ENCODE assay signal across 23 mouse cellular contexts in the genomic region with DNA sequence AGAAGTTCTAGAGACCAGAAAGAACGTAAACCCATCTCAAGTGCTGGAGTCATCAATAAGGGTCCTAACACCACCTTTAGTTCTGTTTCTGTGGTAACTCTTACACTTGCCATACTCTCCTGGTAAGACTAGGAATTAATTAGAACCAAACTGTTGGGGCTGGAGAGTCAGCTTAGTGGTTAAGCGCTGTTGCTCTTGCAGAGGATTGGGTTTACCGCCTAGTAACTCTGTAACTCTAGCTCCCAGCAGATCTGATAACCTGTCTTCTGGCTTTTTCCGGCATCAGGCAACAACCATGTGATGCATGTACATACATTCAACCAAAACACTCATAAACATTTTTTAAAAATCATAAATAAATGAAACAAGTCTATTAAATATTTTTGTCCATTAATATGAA.
DNase-seq lines count a peak whose midpoint lies in the region; ATAC-seq lines count a peak whose summit lies in the region.
"Had no signal": no experiment of that assay in that cellular context is flagged by ENCODE, and none has a peak within 500 bp of the region (broad histone marks: within the 10 kb centered on the region; RNA-seq: fewer than 3 reads in every experiment).

No protein-coding gene starts in this region.

- 80% methylated on average over 4 of the region's 4 CpGs for WGBS in heart, embryonic 15.5 days
- WGBS in kidney, embryonic 16.5 days, result 79% methylated on average over 4 of the region's 4 CpGs
- WGBS in embryonic facial prominence, embryonic 12.5 days, result 81% methylated on average over 4 of the region's 4 CpGs
- 55% methylated on average over 4 of the region's 4 CpGs for WGBS in embryonic facial prominence, embryonic 13.5 days

- ATAC-seq in heart, embryonic 15.5 days (replicated peaks; ENCODE audit: insufficient number of reproducible peaks, insufficient read depth, low FRiP score, low read depth), result no peak
- ATAC-seq in kidney, embryonic 16.5 days (ENCODE audit: low FRiP score, low TSS enrichment), result peak; percentile 25; the same call in 1 of the 2 replicates
- 0 out of 2 replicates have a peak, but pooled peaks have one; percentile 58 for ATAC-seq in embryonic facial prominence, embryonic 12.5 days (ENCODE audit: insufficient number of reproducible peaks, insufficient read depth, low FRiP score, low TSS enrichment)
- ATAC-seq in embryonic facial prominence, embryonic 13.5 days (ENCODE audit: insufficient number of reproducible peaks, insufficient read depth, low FRiP score, low TSS enrichment, low read depth), result no peak
- ATAC-seq: CD4-positive, CD25-positive, alpha-beta regulatory T cell, adult 4 months; inflammation-experienced regulatory T-cells, adult 6 months; intestine, embryonic 16.5 days had no signal

- no peaks in the 10 kb centered on the region for H3K9me3 ChIP-seq in heart, embryonic 15.5 days (replicated peaks)
- no peaks in the 10 kb centered on the region for H3K9me3 ChIP-seq in kidney, embryonic 16.5 days (ENCODE audit: low read length)
- H3K9me3 ChIP-seq in embryonic facial prominence, embryonic 12.5 days, result no peaks in the 10 kb centered on the region
- H3K9me3 ChIP-seq in embryonic facial prominence, embryonic 13.5 days, result no peaks in the 10 kb centered on the region
- H3K9me3 ChIP-seq: forebrain, embryonic 10.5 days; forebrain, embryonic 13.5 days; heart, embryonic 12.5 days had no signal

- H3K4me3 ChIP-seq in heart, embryonic 15.5 days, result no peak overlapping the region
- H3K4me3 ChIP-seq in kidney, embryonic 16.5 days (ENCODE audit: low read length), result no peak overlapping the region
- no peak overlapping the region for H3K4me3 ChIP-seq in embryonic facial prominence, embryonic 12.5 days
- H3K4me3 ChIP-seq in embryonic facial prominence, embryonic 13.5 days, result no peak overlapping the region
- H3K4me3 ChIP-seq: forebrain, embryonic 10.5 days; forebrain, embryonic 13.5 days; heart, embryonic 12.5 days had no signal

- H3K9ac ChIP-seq in heart, embryonic 15.5 days, result no peak overlapping the region
- no peak overlapping the region for H3K9ac ChIP-seq in kidney, embryonic 16.5 days (replicated peaks; ENCODE audit: low read length)
- no peak overlapping the region for H3K9ac ChIP-seq in embryonic facial prominence, embryonic 12.5 days
- H3K9ac ChIP-seq in embryonic facial prominence, embryonic 13.5 days, result no peak overlapping the region
- H3K9ac ChIP-seq: hindbrain, embryonic 14.5 days had no signal

- H3K4me1 ChIP-seq in heart, embryonic 15.5 days (replicated peaks), result peaks cover 11% of the 10 kb centered on the region
- H3K4me1 ChIP-seq in kidney, embryonic 16.5 days (ENCODE audit: insufficient read depth, low read length), result peaks cover 10% of the 10 kb centered on the region; the same call in 1 of the 2 replicates
- peaks cover 18% of the 10 kb centered on the region; the same call in 1 of the 2 replicates for H3K4me1 ChIP-seq in embryonic facial prominence, embryonic 12.5 days
- H3K4me1 ChIP-seq in embryonic facial prominence, embryonic 13.5 days, result peaks cover 26% of the 10 kb centered on the region

- no peaks in the 10 kb centered on the region for H3K27me3 ChIP-seq in heart, embryonic 15.5 days
- H3K27me3 ChIP-seq in kidney, embryonic 16.5 days (ENCODE audit: insufficient read depth, low read length), result no peaks in the 10 kb centered on the region
- no peaks in the 10 kb centered on the region for H3K27me3 ChIP-seq in embryonic facial prominence, embryonic 12.5 days
- H3K27me3 ChIP-seq in embryonic facial prominence, embryonic 13.5 days, result no peaks in the 10 kb centered on the region
- H3K27me3 ChIP-seq: forebrain, embryonic 13.5 days; heart, embryonic 12.5 days had no signal

- no peak for DNase-seq in heart, adult 18-20 months
- no peak for DNase-seq in kidney, adult 18-20 months
- DNase-seq: adrenal gland, adult 2 months; adrenal gland, postnatal 14 days; cerebellum, adult 11 months; cerebellum, adult 8-10 months; cerebellum, postnatal 36 days; embryo, embryonic 11 days; gastrocnemius, postnatal 10 days; gastrocnemius, postnatal 36 days; heart, postnatal 36 days had no signal

- no peaks in the 10 kb centered on the region for H3K36me3 ChIP-seq in heart, embryonic 15.5 days
- H3K36me3 ChIP-seq in kidney, embryonic 16.5 days (ENCODE audit: insufficient read depth, low read length), result no peaks in the 10 kb centered on the region
- no peaks in the 10 kb centered on the region for H3K36me3 ChIP-seq in embryonic facial prominence, embryonic 12.5 days
- no peaks in the 10 kb centered on the region for H3K36me3 ChIP-seq in embryonic facial prominence, embryonic 13.5 days
- H3K36me3 ChIP-seq: forebrain, embryonic 10.5 days had no signal

- H3K4me2 ChIP-seq in heart, embryonic 15.5 days, result no peak overlapping the region
- H3K4me2 ChIP-seq in kidney, embryonic 16.5 days (replicated peaks; ENCODE audit: low read depth, low read length), result no peak overlapping the region
- no peak overlapping the region for H3K4me2 ChIP-seq in embryonic facial prominence, embryonic 12.5 days (replicated peaks)
- H3K4me2 ChIP-seq in embryonic facial prominence, embryonic 13.5 days, result no peak overlapping the region
- H3K4me2 ChIP-seq: forebrain, embryonic 13.5 days; hindbrain, embryonic 14.5 days had no signal

- H3K27ac ChIP-seq in heart, embryonic 15.5 days, result peak overlapping the region; percentile 12; the same call in 1 of the 2 replicates
- H3K27ac ChIP-seq in kidney, embryonic 16.5 days (ENCODE audit: low read length), result no peak overlapping the region
- H3K27ac ChIP-seq in embryonic facial prominence, embryonic 12.5 days, result 0 out of 2 replicates have a peak overlapping the region, but pooled peaks have one; percentile 23
- H3K27ac ChIP-seq in embryonic facial prominence, embryonic 13.5 days, result peak overlapping the region; percentile 28; the same call in 1 of the 2 replicates
- H3K27ac ChIP-seq: forebrain, embryonic 10.5 days; forebrain, embryonic 13.5 days; hindbrain, embryonic 14.5 days; hindbrain, postnatal 0 days had no signal

Comparison
In these comparisons a context has a peak if more than half of its experiments do, and no peak if none do; other contexts are left out.
1. ATAC-seq: peak in kidney, embryonic 16.5 days (single experiment) and embryonic facial prominence, embryonic 12.5 days (single experiment); none in heart, embryonic 15.5 days (single experiment) and embryonic facial prominence, embryonic 13.5 days (single experiment).